Mouse (Mus musculus): ENCODE data around the gene Cd274.

GRCm38 (mm10) chr19:29370112-29370511 lies 2.9 kb downstream of the Cd274 start:
- TF ChIP-seq HCFC1 (IDR thresholded peaks at IDR 0.05; ENCODE audit: borderline replicate concordance, insufficient read depth, low read length), result no peak
- TF ChIP-seq ZC3H11A (IDR thresholded peaks at IDR 0.05; ENCODE audit: borderline replicate concordance, low read depth, low read length), result no peak
- no peak for TF ChIP-seq CHD2 (IDR thresholded peaks at IDR 0.05; ENCODE audit: low read depth, low read length)
- TF ChIP-seq ZNF384 (IDR thresholded peaks at IDR 0.05; ENCODE audit: low read depth, low read length), result no peak
